Mouse (Mus musculus) small intestine, adult 2 months (tissue): ENCODE data around the gene Smad1. TPM values are rescaled to one million over a fixed set of nuclear protein-coding genes. Genes with fewer than 3 reads are reported as not detected.

Source experiments
- H3K27ac ChIP-seq: fragments of 200-500 bp; 2 replicates; pipeline ENCODE4 v1.5.1; 2012; ENCODE audit warnings: low read depth, low read length, control low read depth, inconsistent platforms; ENCODE audit not compliant: insufficient read depth
- H3K27me3 ChIP-seq: fragments of 200-500 bp; 2 replicates; pipeline ENCODE4 v1.6.1; 2012; ENCODE audit warnings: mild to moderate bottlenecking, moderate library complexity, low read length, inconsistent platforms; ENCODE audit not compliant: control insufficient read depth, insufficient read depth
- H3K36me3 ChIP-seq: fragments of 200-500 bp; 2 replicates; pipeline ENCODE4 v1.6.1; 2012; ENCODE audit warnings: mild to moderate bottlenecking, low read length, control low read depth, inconsistent platforms; ENCODE audit not compliant: control insufficient read depth, insufficient read depth
- H3K4me1 ChIP-seq: fragments of 200-500 bp; 2 replicates; pipeline ENCODE4 v1.6.1; 2012; ENCODE audit warnings: low read length, inconsistent platforms, mixed read lengths; ENCODE audit not compliant: control insufficient read depth, insufficient read depth, insufficient read length
- H3K4me3 ChIP-seq: fragments of 200-500 bp; 2 replicates; pipeline ENCODE4 v1.5.1; 2012; ENCODE audit warnings: low read depth, mild to moderate bottlenecking, control low read depth, inconsistent platforms, low read length, moderate library complexity
- CTCF ChIP-seq: fragments of 200-500 bp; IDR thresholded peaks from 2 replicates; pipeline ENCODE4 v1.5.1; 2012; ENCODE audit warnings: low read depth, mild to moderate bottlenecking, control low read depth, inconsistent platforms, low read length, moderate library complexity, mixed read lengths; ENCODE audit not compliant: insufficient replicate concordance, insufficient read length; ENCODE audit errors: extremely low read depth
- POLR2A ChIP-seq: fragments of 200-500 bp; IDR thresholded peaks from 2 replicates; pipeline ENCODE4 v1.6.1; 2012; ENCODE audit warnings: low read depth, mild to moderate bottlenecking, control low read depth, inconsistent platforms, low read length, moderate library complexity
- WGBS: fragments of 180-500 bp; shearing (Covaris S2); methylation state at CpG from one replicate; pipeline ENCODE4 v1.1.7; 2018; 5-methylcytosine and 5-hydroxymethylcytosine counted together
- polyA plus RNA-seq: library from polyadenylated mRNA; depleted of rRNA; stranded (reverse); fragments of >200 nt; gene quantifications from 2 replicates; pipeline ENCODE4 v1.2.3, GENCODE M21; 2012

Smad1 gene
- polyA plus RNA-seq, 1 experiment = 54.1 TPM

DNA sequence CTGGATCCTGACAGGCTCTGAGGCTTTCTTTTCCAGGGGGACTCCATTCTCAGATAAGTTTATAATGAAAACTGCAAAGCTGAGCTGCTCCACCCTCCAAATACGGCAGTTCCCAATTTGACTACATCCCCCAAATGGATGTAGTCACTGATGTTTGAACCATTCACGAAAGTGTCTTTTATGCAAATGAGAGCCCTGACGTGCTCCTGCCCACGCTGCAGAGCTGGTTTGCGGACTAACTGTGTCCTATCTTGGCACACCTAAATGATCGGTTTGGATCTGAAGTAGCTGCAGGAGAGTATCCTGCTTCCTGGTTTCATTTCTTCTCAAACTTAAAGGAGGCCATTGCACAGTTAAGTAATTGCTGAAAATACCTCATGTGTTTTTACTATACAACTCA, 6.7 kb downstream of the Smad1 start:
- no peak overlapping the region for H3K4me3 ChIP-seq
- 9% methylated on average over 6 of the region's 6 CpGs for WGBS
- peaks cover 12% of the 10 kb centered on the region for H3K4me1 ChIP-seq
- H3K36me3 ChIP-seq = 0 out of 2 replicates have a peak, but pooled peaks cover 2% of the 10 kb centered on the region
- peak overlapping the region; percentile 4; the same call in 1 of the 2 replicates for H3K27ac ChIP-seq
- TF ChIP-seq CTCF (no peak), POLR2A (no peak)
- H3K27me3 ChIP-seq = no peaks in the 10 kb centered on the region

DNA sequence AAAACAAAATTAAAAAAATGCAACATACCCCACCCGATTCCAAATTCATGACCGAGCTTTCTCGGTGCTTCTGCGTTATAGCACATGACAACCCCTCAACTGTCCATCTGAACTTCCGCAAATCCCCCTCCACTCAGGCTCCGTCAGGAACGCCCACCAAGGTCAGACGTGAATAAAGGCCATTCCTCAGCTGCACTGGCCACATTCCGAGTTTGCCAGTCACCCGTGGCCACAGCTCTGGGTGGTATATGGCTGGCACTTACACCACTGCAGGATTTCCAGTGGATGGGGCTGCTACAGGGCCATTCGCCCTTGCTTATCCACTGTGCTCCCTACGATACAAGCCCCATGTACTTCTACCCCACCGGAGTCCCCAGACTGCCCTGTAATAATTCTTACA, 7.9 kb downstream of the Smad1 start:
- Histone ChIP-seq H3K27me3 (no peaks in the 10 kb centered on the region), H3K4me1 (peaks cover 9% of the 10 kb centered on the region), H3K36me3 (0 out of 2 replicates have a peak, but pooled peaks cover 2% of the 10 kb centered on the region), H3K27ac (no peak overlapping the region), H3K4me3 (no peak overlapping the region)
- TF ChIP-seq POLR2A = no peak
- 92% methylated on average over 13 of the region's 13 CpGs for WGBS

DNA sequence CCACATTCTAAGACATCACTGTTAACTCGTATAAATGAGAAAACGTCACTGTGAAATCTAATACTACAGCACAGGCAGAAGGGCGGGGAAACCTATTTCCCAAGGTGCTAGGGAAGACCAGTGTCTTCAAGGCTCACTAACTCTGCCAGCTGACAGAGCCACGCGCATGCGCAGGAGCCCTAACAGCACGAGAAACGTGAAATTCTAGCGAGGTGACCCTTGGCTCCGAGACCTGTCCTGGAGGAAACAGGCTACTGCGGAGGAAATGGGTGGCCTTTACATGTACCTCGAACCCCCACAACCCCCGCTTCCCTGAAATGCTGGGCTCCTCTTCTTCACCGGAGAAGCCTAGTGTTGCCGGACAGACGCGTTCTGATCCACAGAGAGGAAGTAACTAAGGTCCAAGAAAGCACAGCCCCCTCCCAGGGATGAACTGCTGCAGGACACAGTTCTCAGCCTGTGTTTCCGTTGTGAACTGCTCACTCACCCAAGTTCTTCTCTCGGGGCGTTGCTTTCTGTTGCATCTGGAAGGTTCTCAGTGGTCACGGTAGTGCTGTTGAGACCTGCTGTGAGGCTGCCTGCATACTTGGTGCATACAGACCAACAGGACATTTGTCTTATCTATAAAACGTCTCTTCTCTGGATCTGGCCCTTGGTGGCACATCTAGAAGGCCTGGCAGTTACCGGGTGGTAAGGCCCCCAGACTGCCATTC, 10.1 kb downstream of the Smad1 start:
- 84% methylated on average over 23 of the region's 23 CpGs for WGBS
- 0 out of 2 replicates have a peak, but pooled peaks cover 2% of the 10 kb centered on the region for H3K36me3 ChIP-seq
- H3K27me3 ChIP-seq = no peaks in the 10 kb centered on the region
- H3K27ac ChIP-seq = no peak overlapping the region
- TF ChIP-seq CTCF (no peak), POLR2A (no peak)
- no peak overlapping the region for H3K4me3 ChIP-seq
- H3K4me1 ChIP-seq = peaks cover 4% of the 10 kb centered on the region

DNA sequence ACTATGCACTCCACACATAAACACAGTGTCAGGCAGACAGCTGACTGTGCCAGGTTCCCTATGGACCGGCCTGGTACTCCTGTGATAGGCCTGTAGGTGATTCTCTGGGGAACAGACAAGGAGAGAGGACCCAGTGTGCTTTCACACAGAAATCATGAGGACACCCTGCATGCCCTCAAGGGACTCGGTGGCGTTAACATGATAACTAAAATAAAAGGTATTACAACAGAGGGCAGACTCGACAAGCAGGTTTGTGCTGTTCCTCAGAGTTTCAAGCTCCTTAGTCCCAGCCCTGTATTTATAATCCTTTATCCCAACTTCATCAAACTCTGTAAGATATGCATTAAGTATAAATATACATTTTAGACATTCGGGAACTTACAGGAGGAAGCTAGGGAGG, 12.5 kb downstream of the Smad1 start:
- Histone ChIP-seq H3K4me1 (peaks cover 11% of the 10 kb centered on the region), H3K27me3 (no peaks in the 10 kb centered on the region), H3K27ac (no peak overlapping the region), H3K36me3 (0 out of 2 replicates have a peak, but pooled peaks cover 2% of the 10 kb centered on the region), H3K4me3 (no peak overlapping the region)
- 69% methylated on average over 5 of the region's 5 CpGs for WGBS
- no peak for TF ChIP-seq CTCF
- no peak for TF ChIP-seq POLR2A

DNA sequence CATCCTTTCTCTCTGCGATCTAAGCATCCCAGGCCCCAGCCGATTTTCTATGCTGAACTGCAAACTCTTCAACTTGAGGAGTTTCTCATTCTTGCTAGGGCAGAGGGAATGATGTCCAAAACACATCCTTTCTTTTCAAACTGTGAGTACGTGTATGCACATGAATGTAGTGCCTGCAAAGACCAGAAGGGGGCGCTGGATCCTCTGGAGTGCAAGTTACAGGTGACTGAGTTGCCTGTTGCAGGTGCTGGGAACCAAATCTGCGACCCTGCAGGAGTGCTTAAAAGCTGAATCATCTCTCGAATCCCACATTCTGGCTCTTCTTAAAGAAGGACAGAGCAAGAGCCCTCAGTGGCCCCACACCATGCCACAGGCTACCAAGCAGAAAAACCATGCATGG, 13.0 kb downstream of the Smad1 start:
- 86% methylated on average over 6 of the region's 6 CpGs for WGBS

DNA sequence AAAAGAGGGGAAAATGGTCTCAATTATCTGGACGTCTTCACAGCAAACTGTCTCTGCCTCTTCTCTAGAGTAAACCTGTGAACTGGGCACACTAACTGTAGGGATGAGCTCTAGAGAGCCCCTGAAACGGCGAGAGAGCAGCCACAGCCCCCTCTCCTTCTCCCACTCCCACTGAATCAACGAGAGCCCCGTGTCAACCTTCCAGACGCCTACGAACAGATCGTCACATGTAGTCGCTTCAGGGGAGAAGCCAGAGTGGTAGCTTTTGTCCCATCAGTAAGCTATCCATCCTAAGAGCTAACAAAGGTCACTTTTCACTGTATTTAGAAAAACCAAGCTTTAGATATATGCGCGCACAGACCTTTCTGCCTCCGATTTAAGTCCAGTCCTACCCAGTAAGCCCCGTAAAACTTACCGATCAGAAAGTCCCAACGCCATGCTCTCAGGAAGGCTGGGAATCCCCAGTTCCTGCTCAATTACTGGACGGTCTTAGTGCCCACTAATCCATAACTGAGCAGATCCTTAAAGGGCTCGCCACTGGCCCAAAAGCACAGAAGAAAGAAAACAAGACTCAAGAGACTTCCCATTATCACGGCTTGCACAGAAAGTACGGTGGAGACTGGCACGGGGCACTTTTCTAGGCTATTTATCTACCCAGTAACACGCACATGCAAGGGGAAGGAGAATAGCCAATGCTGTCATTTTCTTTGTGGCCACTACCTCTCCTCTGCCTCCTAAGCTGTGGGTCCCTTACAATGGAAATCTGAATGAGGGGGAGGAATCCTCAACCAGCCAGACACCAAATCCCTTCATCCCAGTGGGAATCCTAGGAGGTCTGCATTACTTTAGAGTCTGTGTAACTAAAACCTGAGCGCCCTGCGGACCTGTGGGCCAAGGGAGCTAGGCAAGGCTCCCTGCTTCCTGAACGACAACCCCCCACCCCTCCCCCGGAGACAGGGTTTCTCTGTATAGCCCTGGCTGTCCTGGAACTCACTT, 14.7 kb downstream of the Smad1 start:
- H3K4me3 ChIP-seq = no peak overlapping the region

More for the DNA sequence above, 13.0 kb downstream of the Smad1 start:
- H3K4me1 ChIP-seq = peaks cover 9% of the 10 kb centered on the region; the same call in 1 of the 2 replicates
- TF ChIP-seq POLR2A = no peak
- peak; percentile 42; the same call in 1 of the 2 replicates for TF ChIP-seq CTCF
- H3K27me3 ChIP-seq = no peaks in the 10 kb centered on the region
- H3K36me3 ChIP-seq = 0 out of 2 replicates have a peak, but pooled peaks cover 2% of the 10 kb centered on the region
- H3K4me3 ChIP-seq = no peak overlapping the region
- no peak overlapping the region for H3K27ac ChIP-seq

More for the DNA sequence above, 14.7 kb downstream of the Smad1 start:
- no peak overlapping the region for H3K27ac ChIP-seq
- H3K36me3 ChIP-seq = 0 out of 2 replicates have a peak, but pooled peaks cover 2% of the 10 kb centered on the region
- H3K27me3 ChIP-seq = no peaks in the 10 kb centered on the region
- H3K4me1 ChIP-seq = peaks cover 8% of the 10 kb centered on the region; the same call in 1 of the 2 replicates
- WGBS = 74% methylated on average over 25 of the region's 25 CpGs
- TF ChIP-seq POLR2A (no peak), CTCF (no peak)
